ENCODE assay signal across 8 mouse cellular contexts in genomic region chr5:115165895-115166814, GRCm38 (mm10). TPM values are rescaled to one million over a fixed set of nuclear protein-coding genes. Genes with fewer than 3 reads are reported as not detected.
DNase-seq lines count a peak whose midpoint lies in the region; ATAC-seq and TF ChIP-seq lines count a peak whose summit lies in the region.

No protein-coding gene starts in this region.

- intact Hi-C loops in gastrocnemius, adult 2 months (cut with DNase I), result no loop called here
- intact Hi-C loops in gastrocnemius, postnatal 14 days (cut with DNase I; ENCODE audit: low total_unique reads), result no loop called here

- H3K9ac ChIP-seq in stomach, postnatal 0 days (ENCODE audit: low read length), result 0 out of 2 replicates have a peak overlapping the region, but pooled peaks have one; percentile 1
- no peak overlapping the region for H3K9ac ChIP-seq in forebrain, embryonic 12.5 days

- 0 out of 2 replicates have a peak, but pooled peaks have one; percentile 23 for ATAC-seq in granulocyte monocyte progenitor cell, adult 5-6 weeks (replicated peaks; ENCODE audit: poor library complexity, severe bottlenecking)
- peak; percentile 39 for ATAC-seq in stomach, postnatal 0 days (ENCODE audit: low FRiP score, low TSS enrichment)
- ATAC-seq in forebrain, embryonic 12.5 days (ENCODE audit: low FRiP score), result no peak

- H3K36me3 ChIP-seq in E14TG2a.4 (ENCODE audit: insufficient read depth, low read length), result peaks cover 16% of the 10 kb centered on the region
- H3K36me3 ChIP-seq in stomach, postnatal 0 days (ENCODE audit: control insufficient read depth, insufficient read depth, low read length), result no peaks in the 10 kb centered on the region
- no peaks in the 10 kb centered on the region for H3K36me3 ChIP-seq in forebrain, embryonic 12.5 days (replicated peaks)

- no peak for TF ChIP-seq EP300 in stomach, postnatal 0 days (optimal IDR thresholded peaks at IDR 0.05)

- H3K4me1 ChIP-seq in E14TG2a.4 (replicated peaks; ENCODE audit: low read depth, low read length), result peaks cover 76% of the 10 kb centered on the region
- H3K4me1 ChIP-seq in stomach, postnatal 0 days (replicated peaks; ENCODE audit: control insufficient read depth, insufficient read depth), result peaks cover 6% of the 10 kb centered on the region
- H3K4me1 ChIP-seq in forebrain, embryonic 12.5 days, result peaks cover 10% of the 10 kb centered on the region

- 32% methylated on average over 11 of the region's 11 CpGs for WGBS in stomach, postnatal 0 days
- 52% methylated on average over 11 of the region's 11 CpGs for WGBS in forebrain, embryonic 12.5 days

- no peak for DNase-seq in gastrocnemius, adult 2 months
- DNase-seq in gastrocnemius, postnatal 14 days, result no peak
- DNase-seq in kidney, postnatal 36 days, result peak; percentile 76 to 88
- no peak for DNase-seq in stomach, postnatal 0 days (ENCODE audit: low spot score)
- DNase-seq in embryo, embryonic 10 days (ENCODE audit: low spot score), result no peak

- no peaks in the 10 kb centered on the region for H3K27me3 ChIP-seq in E14TG2a.4 (ENCODE audit: insufficient read depth, low read length)
- H3K27me3 ChIP-seq in stomach, postnatal 0 days (ENCODE audit: control insufficient read depth, insufficient read depth, low read length), result no peaks in the 10 kb centered on the region
- no peaks in the 10 kb centered on the region for H3K27me3 ChIP-seq in forebrain, embryonic 12.5 days

- no peaks in the 10 kb centered on the region for H3K9me3 ChIP-seq in E14TG2a.4 (ENCODE audit: low read length)
- no peaks in the 10 kb centered on the region for H3K9me3 ChIP-seq in stomach, postnatal 0 days (ENCODE audit: control insufficient read depth, low read length)
- H3K9me3 ChIP-seq in forebrain, embryonic 12.5 days, result no peaks in the 10 kb centered on the region

- no peak overlapping the region for H3K4me3 ChIP-seq in gastrocnemius, adult 2 months
- H3K4me3 ChIP-seq in E14TG2a.4 (replicated peaks; ENCODE audit: low read length), result peak overlapping the region; percentile 35
- H3K4me3 ChIP-seq in stomach, postnatal 0 days (ENCODE audit: low read depth, low read length), result no peak overlapping the region
- H3K4me3 ChIP-seq in forebrain, embryonic 12.5 days (replicated peaks), result no peak overlapping the region

- H3K4me2 ChIP-seq in stomach, postnatal 0 days (replicated peaks; ENCODE audit: low read depth), result no peak overlapping the region
- no peak overlapping the region for H3K4me2 ChIP-seq in forebrain, embryonic 12.5 days

- peak overlapping the region; percentile 24; the same call in 1 of the 2 replicates for H3K27ac ChIP-seq in gastrocnemius, adult 2 months
- peak overlapping the region; percentile 46; the same call in 1 of the 2 replicates for H3K27ac ChIP-seq in stomach, postnatal 0 days (replicated peaks)
- no peak overlapping the region for H3K27ac ChIP-seq in forebrain, embryonic 12.5 days

- peak; percentile 3; the same call in 1 of the 2 replicates for TF ChIP-seq CTCF in gastrocnemius, adult 2 months (IDR thresholded peaks at IDR 0.05)
- TF ChIP-seq CTCF in E14TG2a.4 (conservative IDR thresholded peaks at IDR 0.05; ENCODE audit: low read length), result no peak
- TF ChIP-seq CTCF in stomach, postnatal 0 days (IDR thresholded peaks at IDR 0.05; ENCODE audit: low read depth), result peak; percentile 52

RNA-seq across cellular contexts. Expression of gene Mlec, which starts 8.2 kb away (rescaled TPM):
- total RNA-seq in gastrocnemius, adult 2 months (2021), result 100 to 1,000 TPM; 138 to 200 TPM
- 100 to 1,000 TPM; 216 to 235 TPM for total RNA-seq in gastrocnemius, postnatal 14 days (2021)
- total RNA-seq in granulocyte monocyte progenitor cell, adult 5-6 weeks (2014; fragmentation: Nextera tagmentation), result 247 and 279 TPM in 2 replicates
- total RNA-seq in granulocyte monocyte progenitor cell, adult 5-6 weeks (2017), result 290 and 318 TPM in 2 replicates
- 30.4 and 34.0 TPM in 2 replicates for polyA plus RNA-seq in stomach, postnatal 0 days (2015; fragmentation: Nextera tagmentation; extraction: Ambion mirVana)
- 50.3 and 50.8 TPM in 2 replicates for polyA plus RNA-seq in forebrain, embryonic 12.5 days (2016; fragmentation: Nextera tagmentation; extraction: Ambion mirVana)

RNA-seq across cellular contexts. Expression of gene Cabp1, which starts 28.0 kb away (rescaled TPM):
- total RNA-seq in gastrocnemius, adult 2 months (2021), result 1 to 10 TPM in 1 of 2 experiments, under 1 TPM in 1; 0.79 to 1.5 TPM
- total RNA-seq in gastrocnemius, postnatal 14 days (2021), result 1 to 10 TPM; 1.2 to 1.3 TPM
- total RNA-seq in granulocyte monocyte progenitor cell, adult 5-6 weeks (2014; fragmentation: Nextera tagmentation), result not detected in 2 replicates
- not detected in 2 replicates for total RNA-seq in granulocyte monocyte progenitor cell, adult 5-6 weeks (2017)
- polyA plus RNA-seq in stomach, postnatal 0 days (2015; fragmentation: Nextera tagmentation; extraction: Ambion mirVana), result 0.44 and 0.67 TPM in 2 replicates
- polyA plus RNA-seq in forebrain, embryonic 12.5 days (2016; fragmentation: Nextera tagmentation; extraction: Ambion mirVana), result 6.0 and 6.1 TPM in 2 replicates

RNA-seq across cellular contexts. Expression of gene Unc119b, which starts 31.4 kb away (rescaled TPM):
- total RNA-seq in gastrocnemius, adult 2 months (2021), result 10 to 100 TPM; 11.8 to 15.7 TPM
- total RNA-seq in gastrocnemius, postnatal 14 days (2021), result 10 to 100 TPM; 12.2 to 12.7 TPM
- 12.5 and 16.4 TPM in 2 replicates for total RNA-seq in granulocyte monocyte progenitor cell, adult 5-6 weeks (2014; fragmentation: Nextera tagmentation)
- 8.1 and 10.3 TPM in 2 replicates for total RNA-seq in granulocyte monocyte progenitor cell, adult 5-6 weeks (2017)
- polyA plus RNA-seq in stomach, postnatal 0 days (2015; fragmentation: Nextera tagmentation; extraction: Ambion mirVana), result 12.7 and 12.9 TPM in 2 replicates
- 68.6 and 69.8 TPM in 2 replicates for polyA plus RNA-seq in forebrain, embryonic 12.5 days (2016; fragmentation: Nextera tagmentation; extraction: Ambion mirVana)

RNA-seq across cellular contexts. Expression of gene Acads, which starts 47.0 kb away (rescaled TPM):
- 10 to 100 TPM; 49.9 to 81.7 TPM for total RNA-seq in gastrocnemius, adult 2 months (2021)
- total RNA-seq in gastrocnemius, postnatal 14 days (2021), result 10 to 100 TPM; 58.1 to 67.2 TPM
- total RNA-seq in granulocyte monocyte progenitor cell, adult 5-6 weeks (2014; fragmentation: Nextera tagmentation), result 32.0 and 59.2 TPM in 2 replicates
- 24.3 and 27.6 TPM in 2 replicates for total RNA-seq in granulocyte monocyte progenitor cell, adult 5-6 weeks (2017)
- 70.6 and 73.8 TPM in 2 replicates for polyA plus RNA-seq in stomach, postnatal 0 days (2015; fragmentation: Nextera tagmentation; extraction: Ambion mirVana)
- polyA plus RNA-seq in forebrain, embryonic 12.5 days (2016; fragmentation: Nextera tagmentation; extraction: Ambion mirVana), result 32.7 and 33.0 TPM in 2 replicates

Comparison
In these comparisons a context has a peak if more than half of its experiments do, and no peak if none do; other contexts are left out.
1. DNase-seq: peak in kidney, postnatal 36 days (2 of 2); none in gastrocnemius, adult 2 months (single experiment), gastrocnemius, postnatal 14 days (single experiment), stomach, postnatal 0 days (single experiment) and embryo, embryonic 10 days (single experiment).